10 mouse cellular contexts compared by ENCODE assay signal in genomic region chr10:105639011-105639451, GRCm38 (mm10).
DNase-seq lines count a peak whose midpoint lies in the region; ATAC-seq lines count a peak whose summit lies in the region.
"Had no signal": no experiment of that assay in that cellular context is flagged by ENCODE, and none has a peak within 500 bp of the region (broad histone marks: within the 10 kb centered on the region; RNA-seq: fewer than 3 reads in every experiment).

No protein-coding gene starts in this region.

- no peaks in the 10 kb centered on the region for H3K4me1 ChIP-seq in forebrain, embryonic 15.5 days
- H3K4me1 ChIP-seq in midbrain, embryonic 10.5 days: no peaks in the 10 kb centered on the region

- H3K27me3 ChIP-seq in forebrain, embryonic 15.5 days: no peaks in the 10 kb centered on the region
- no peaks in the 10 kb centered on the region for H3K27me3 ChIP-seq in midbrain, embryonic 10.5 days (ENCODE audit: low read depth, poor library complexity, severe bottlenecking)

- no peak overlapping the region for H3K4me3 ChIP-seq in forebrain, embryonic 15.5 days
- no peak overlapping the region for H3K4me3 ChIP-seq in midbrain, embryonic 10.5 days

- no peaks in the 10 kb centered on the region for H3K9me3 ChIP-seq in forebrain, embryonic 15.5 days
- H3K9me3 ChIP-seq in midbrain, embryonic 10.5 days (replicated peaks): no peaks in the 10 kb centered on the region

- peak; percentile 28 for DNase-seq in layer of hippocampus, adult 11-12 months (ENCODE audit: low spot score)
- no peak for DNase-seq in layer of hippocampus, postnatal 25 days (ENCODE audit: extremely low spot score in 1 of 2, low spot score in 1 of 2)
- peak; percentile 24 for DNase-seq in midbrain, embryonic 10.5 days (ENCODE audit: low spot score)
- DNase-seq in right cerebral cortex, postnatal 4 days: peak; percentile 16
- no peak for DNase-seq in lung, postnatal 4 days
- DNase-seq in kidney, postnatal 10 days: no peak
- DNase-seq in ovary, postnatal 14 days (ENCODE audit: low spot score): no peak
- DNase-seq: gastrocnemius, postnatal 36 days had no signal

- 77% methylated on average over 9 of the region's 9 CpGs for WGBS in forebrain, embryonic 15.5 days
- WGBS in midbrain, embryonic 10.5 days: 73% methylated on average over 9 of the region's 9 CpGs

- ATAC-seq in forebrain, embryonic 15.5 days (replicated peaks): peak; percentile 76

- H3K4me2 ChIP-seq in forebrain, embryonic 15.5 days (replicated peaks): no peak overlapping the region

- no peaks in the 10 kb centered on the region for H3K36me3 ChIP-seq in forebrain, embryonic 15.5 days
- no peaks in the 10 kb centered on the region for H3K36me3 ChIP-seq in midbrain, embryonic 10.5 days

- no peak overlapping the region for H3K27ac ChIP-seq in forebrain, embryonic 15.5 days (replicated peaks)
- 0 out of 2 replicates have a peak overlapping the region, but pooled peaks have one; percentile 23 for H3K27ac ChIP-seq in midbrain, embryonic 10.5 days (replicated peaks)
- H3K27ac ChIP-seq: liver, embryonic 14.5 days had no signal

- no peak overlapping the region for H3K9ac ChIP-seq in forebrain, embryonic 15.5 days (replicated peaks)
- H3K9ac ChIP-seq: liver, embryonic 14.5 days had no signal

Comparison
In these comparisons a context has a peak if more than half of its experiments do, and no peak if none do; other contexts are left out.
1. DNase-seq: peak in layer of hippocampus, adult 11-12 months (single experiment), midbrain, embryonic 10.5 days (single experiment) and right cerebral cortex, postnatal 4 days (single experiment); none in layer of hippocampus, postnatal 25 days (0 of 2), lung, postnatal 4 days (0 of 2), kidney, postnatal 10 days (single experiment) and ovary, postnatal 14 days (single experiment).